ENCODE assay signal across 14 mouse cellular contexts in genomic region chr10:119040205-119040604, GRCm38 (mm10).
DNase-seq lines count a peak whose midpoint lies in the region; ATAC-seq lines count a peak whose summit lies in the region.
"Had no signal": no experiment of that assay in that cellular context is flagged by ENCODE, and none has a peak within 500 bp of the region (broad histone marks: within the 10 kb centered on the region; RNA-seq: fewer than 3 reads in every experiment).

No protein-coding gene starts in this region.

- H3K9me3 ChIP-seq in hindbrain, embryonic 11.5 days (ENCODE audit: control insufficient read depth, low read length) = no peaks in the 10 kb centered on the region
- no peaks in the 10 kb centered on the region for H3K9me3 ChIP-seq in hindbrain, embryonic 14.5 days (ENCODE audit: control insufficient read depth, low read length)
- H3K9me3 ChIP-seq in midbrain, embryonic 11.5 days (ENCODE audit: control insufficient read depth, low read length) = no peaks in the 10 kb centered on the region
- no peaks in the 10 kb centered on the region for H3K9me3 ChIP-seq in midbrain, embryonic 13.5 days
- H3K9me3 ChIP-seq: liver, embryonic 15.5 days had no signal

- 23% methylated on average over 4 of the region's 4 CpGs for WGBS in hindbrain, embryonic 11.5 days
- 12% methylated on average over 4 of the region's 4 CpGs for WGBS in hindbrain, embryonic 14.5 days
- 16% methylated on average over 4 of the region's 4 CpGs for WGBS in midbrain, embryonic 11.5 days
- 12% methylated on average over 4 of the region's 4 CpGs for WGBS in midbrain, embryonic 13.5 days

- H3K4me3 ChIP-seq in hindbrain, embryonic 11.5 days (ENCODE audit: low read depth, low read length) = no peak overlapping the region
- H3K4me3 ChIP-seq in hindbrain, embryonic 14.5 days (replicated peaks; ENCODE audit: low read length) = no peak overlapping the region
- H3K4me3 ChIP-seq in midbrain, embryonic 11.5 days (ENCODE audit: low read depth, low read length) = no peak overlapping the region
- no peak overlapping the region for H3K4me3 ChIP-seq in midbrain, embryonic 13.5 days (replicated peaks)
- H3K4me3 ChIP-seq: liver, embryonic 15.5 days had no signal

- H3K27me3 ChIP-seq in hindbrain, embryonic 11.5 days (ENCODE audit: control insufficient read depth, insufficient read depth, low read length) = no peaks in the 10 kb centered on the region
- no peaks in the 10 kb centered on the region for H3K27me3 ChIP-seq in hindbrain, embryonic 14.5 days (ENCODE audit: control insufficient read depth, insufficient read depth, low read length)
- no peaks in the 10 kb centered on the region for H3K27me3 ChIP-seq in midbrain, embryonic 11.5 days (ENCODE audit: control insufficient read depth, insufficient read depth, low read length)
- H3K27me3 ChIP-seq in midbrain, embryonic 13.5 days = no peaks in the 10 kb centered on the region
- H3K27me3 ChIP-seq: liver, embryonic 15.5 days had no signal

- DNase-seq in hindbrain, embryonic 11.5 days (ENCODE audit: low spot score) = peak; percentile 17
- DNase-seq in hindbrain, embryonic 14.5 days (ENCODE audit: low spot score) = no peak
- DNase-seq in midbrain, embryonic 11.5 days (ENCODE audit: low spot score, missing footprints) = no peak
- DNase-seq in embryo, embryonic 11 days = peak; percentile 34
- peak; percentile 51 for DNase-seq in retina, embryonic 14.5 days (ENCODE audit: low spot score)
- no peak for DNase-seq in spleen, postnatal 4 days (ENCODE audit: low spot score in 2 of 2)
- DNase-seq: adrenal gland, postnatal 14 days; cerebellum, postnatal 36 days; kidney, adult 9 months; layer of hippocampus, adult 9-11 months; right cerebral cortex, postnatal 25 days had no signal

- ATAC-seq in hindbrain, embryonic 11.5 days (ENCODE audit: low FRiP score) = no peak
- no peak for ATAC-seq in hindbrain, embryonic 14.5 days (ENCODE audit: low FRiP score)
- ATAC-seq in midbrain, embryonic 11.5 days (ENCODE audit: low FRiP score) = peak; percentile 76
- no peak for ATAC-seq in midbrain, embryonic 13.5 days
- ATAC-seq: hindbrain, embryonic 16.5 days had no signal

- no peak overlapping the region for H3K9ac ChIP-seq in hindbrain, embryonic 11.5 days (ENCODE audit: low read depth, low read length)
- H3K9ac ChIP-seq in hindbrain, embryonic 14.5 days = no peak overlapping the region
- H3K9ac ChIP-seq in midbrain, embryonic 11.5 days (ENCODE audit: low read length) = no peak overlapping the region
- H3K9ac ChIP-seq in midbrain, embryonic 13.5 days (replicated peaks) = no peak overlapping the region
- H3K9ac ChIP-seq: liver, embryonic 15.5 days had no signal

- no peaks in the 10 kb centered on the region for H3K36me3 ChIP-seq in hindbrain, embryonic 11.5 days (ENCODE audit: control insufficient read depth, insufficient read depth, low read length)
- no peaks in the 10 kb centered on the region for H3K36me3 ChIP-seq in hindbrain, embryonic 14.5 days (replicated peaks; ENCODE audit: control insufficient read depth, insufficient read depth)
- no peaks in the 10 kb centered on the region for H3K36me3 ChIP-seq in midbrain, embryonic 11.5 days (ENCODE audit: control insufficient read depth, insufficient read depth, low read length)
- no peaks in the 10 kb centered on the region for H3K36me3 ChIP-seq in midbrain, embryonic 13.5 days
- H3K36me3 ChIP-seq: liver, embryonic 15.5 days had no signal

- no peaks in the 10 kb centered on the region for H3K4me1 ChIP-seq in hindbrain, embryonic 11.5 days (replicated peaks; ENCODE audit: control insufficient read depth, insufficient read depth, low read length)
- no peaks in the 10 kb centered on the region for H3K4me1 ChIP-seq in hindbrain, embryonic 14.5 days (replicated peaks; ENCODE audit: control insufficient read depth, insufficient read depth, low read length)
- 0 out of 2 replicates have a peak, but pooled peaks cover 2% of the 10 kb centered on the region for H3K4me1 ChIP-seq in midbrain, embryonic 11.5 days (ENCODE audit: control insufficient read depth, insufficient read depth, low read length)
- H3K4me1 ChIP-seq in midbrain, embryonic 13.5 days (replicated peaks) = 0 out of 2 replicates have a peak, but pooled peaks cover 5% of the 10 kb centered on the region
- H3K4me1 ChIP-seq: liver, embryonic 15.5 days had no signal

- H3K4me2 ChIP-seq in hindbrain, embryonic 11.5 days (replicated peaks; ENCODE audit: low read depth, low read length) = no peak overlapping the region
- H3K4me2 ChIP-seq in hindbrain, embryonic 14.5 days (replicated peaks) = no peak overlapping the region
- no peak overlapping the region for H3K4me2 ChIP-seq in midbrain, embryonic 11.5 days
- no peak overlapping the region for H3K4me2 ChIP-seq in midbrain, embryonic 13.5 days (replicated peaks)
- H3K4me2 ChIP-seq: liver, embryonic 15.5 days had no signal

- H3K27ac ChIP-seq in hindbrain, embryonic 11.5 days (ENCODE audit: low read depth, low read length) = no peak overlapping the region
- H3K27ac ChIP-seq in hindbrain, embryonic 14.5 days = no peak overlapping the region; the same call in 1 of the 2 replicates
- no peak overlapping the region for H3K27ac ChIP-seq in midbrain, embryonic 11.5 days (ENCODE audit: low read depth, low read length)
- no peak overlapping the region for H3K27ac ChIP-seq in midbrain, embryonic 13.5 days
- H3K27ac ChIP-seq: liver, embryonic 15.5 days had no signal

Comparison
In these comparisons a context has a peak if more than half of its experiments do, and no peak if none do; other contexts are left out.
1. DNase-seq: peak in hindbrain, embryonic 11.5 days (single experiment), embryo, embryonic 11 days (single experiment) and retina, embryonic 14.5 days (single experiment); none in hindbrain, embryonic 14.5 days (single experiment), midbrain, embryonic 11.5 days (single experiment) and spleen, postnatal 4 days (0 of 2).